Mouse (Mus musculus): Measurements from ENCODE around the gene Nagpa. TPM values are rescaled to one million over a fixed set of nuclear protein-coding genes. Genes with fewer than 3 reads are reported as not detected.
A peak's percentile ranks its signal among the peaks of the same experiment; 100 is the strongest.

Gene Nagpa
- total and polyA plus RNA-seq, 2 experiments: 10.0 to 24.0 TPM

GRCm38 (mm10) chr16:5206051-5206450 lies 2.2 kb upstream of the Nagpa start:
- no peaks in the 10 kb centered on the region; the same call in none of the 2 replicates for H3K36me3 ChIP-seq (ENCODE audit: control insufficient read depth, insufficient read depth, low read length)
- H3K9ac ChIP-seq (ENCODE audit: low read depth, low read length): no peak overlapping the region
- H3K27ac ChIP-seq (replicated peaks; ENCODE audit: insufficient read depth, low read depth, low read length): no peak overlapping the region
- peaks cover 5% of the 10 kb centered on the region for H3K4me1 ChIP-seq (ENCODE audit: control insufficient read depth, insufficient read depth, low read length)
- no peak overlapping the region for H3K4me3 ChIP-seq (ENCODE audit: insufficient read depth, low read depth, low read length)
- 0 out of 2 replicates have a peak, but pooled peaks cover 3% of the 10 kb centered on the region for H3K79me2 ChIP-seq (ENCODE audit: control insufficient read depth, insufficient read depth, low read length)
- TF ChIP-seq POLR2A (IDR thresholded peaks at IDR 0.05; ENCODE audit: extremely low read depth, insufficient read depth, low read length) (no peak), CTCF (IDR thresholded peaks at IDR 0.05; ENCODE audit: low read depth, low read length) (no peak)
- 75% methylated on average over 5 of the region's 5 CpGs for WGBS
- no peaks in the 10 kb centered on the region for H3K27me3 ChIP-seq (ENCODE audit: control insufficient read depth, insufficient read depth, low read length)
- no peak for DNase-seq (ENCODE audit: extremely low read depth, low read depth, low spot score)

DNA sequence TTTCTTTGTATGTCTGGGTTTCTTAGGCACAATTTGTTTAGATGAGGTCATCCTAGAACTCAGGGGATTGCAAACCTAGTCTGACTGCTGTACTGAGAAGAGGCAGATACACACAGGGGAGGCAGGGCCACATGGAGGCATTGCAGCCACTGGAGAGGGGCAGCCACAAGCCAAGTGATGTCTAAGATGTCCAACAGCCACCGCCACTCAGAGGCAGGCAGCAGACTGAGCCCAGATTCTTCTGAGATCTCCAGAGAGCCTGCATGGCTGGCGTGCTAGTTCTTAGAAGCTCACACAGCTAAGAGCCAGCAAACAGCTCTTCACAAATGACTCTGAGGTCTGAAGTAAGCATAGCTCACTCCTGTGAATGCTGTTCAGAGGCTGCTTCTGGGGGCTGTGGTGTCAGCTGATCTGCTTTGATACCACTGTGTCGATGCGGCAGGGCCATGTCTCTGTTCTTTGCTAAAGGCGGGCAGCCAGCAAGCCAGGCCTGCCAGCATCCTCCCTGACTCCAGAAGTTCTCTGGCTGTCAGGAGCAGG lies 1.7 kb upstream of the Nagpa start:
- H3K4me1 ChIP-seq (ENCODE audit: control insufficient read depth, insufficient read depth, low read length): peaks cover 5% of the 10 kb centered on the region
- H3K36me3 ChIP-seq (ENCODE audit: control insufficient read depth, insufficient read depth, low read length): no peaks in the 10 kb centered on the region; the same call in none of the 2 replicates
- TF ChIP-seq CTCF (IDR thresholded peaks at IDR 0.05; ENCODE audit: low read depth, low read length) (no peak), POLR2A (IDR thresholded peaks at IDR 0.05; ENCODE audit: extremely low read depth, insufficient read depth, low read length) (no peak)
- H3K9ac ChIP-seq (ENCODE audit: low read depth, low read length): no peak overlapping the region
- H3K4me3 ChIP-seq (ENCODE audit: insufficient read depth, low read depth, low read length): no peak overlapping the region
- DNase-seq (ENCODE audit: extremely low read depth, low read depth, low spot score): no peak
- H3K27me3 ChIP-seq (ENCODE audit: control insufficient read depth, insufficient read depth, low read length): no peaks in the 10 kb centered on the region
- no peak overlapping the region for H3K27ac ChIP-seq (replicated peaks; ENCODE audit: insufficient read depth, low read depth, low read length)
- WGBS: 96% methylated on average over 5 of the region's 5 CpGs
- 0 out of 2 replicates have a peak, but pooled peaks cover 3% of the 10 kb centered on the region for H3K79me2 ChIP-seq (ENCODE audit: control insufficient read depth, insufficient read depth, low read length)

DNA sequence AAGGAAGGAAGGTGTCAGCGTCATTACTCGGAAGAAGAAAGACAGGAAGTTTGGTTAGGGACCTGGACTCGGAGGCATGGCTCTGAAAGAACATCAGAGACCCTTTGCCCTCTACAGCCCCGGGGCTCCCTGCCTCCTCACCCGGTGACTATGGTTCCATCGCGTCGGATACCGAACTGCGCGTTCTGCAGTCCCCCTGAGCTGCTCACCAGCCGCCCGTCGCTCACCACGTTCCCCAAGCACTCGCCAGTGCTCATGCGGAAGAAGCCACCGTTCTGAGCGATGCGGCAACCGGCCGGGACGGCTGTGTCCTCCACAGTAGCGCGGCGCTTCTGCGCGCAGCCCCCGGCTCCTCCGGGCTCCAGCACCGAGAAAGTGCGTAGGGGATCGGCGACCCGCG lies 612 bp downstream of the Nagpa start:
- Histone ChIP-seq H3K79me2 (ENCODE audit: control insufficient read depth, insufficient read depth, low read length) (0 out of 2 replicates have a peak, but pooled peaks cover 3% of the 10 kb centered on the region), H3K4me1 (ENCODE audit: control insufficient read depth, insufficient read depth, low read length) (peaks cover 5% of the 10 kb centered on the region), H3K27ac (replicated peaks; ENCODE audit: insufficient read depth, low read depth, low read length) (peak overlapping the region; percentile 66), H3K27me3 (ENCODE audit: control insufficient read depth, insufficient read depth, low read length) (no peaks in the 10 kb centered on the region), H3K9ac (ENCODE audit: low read depth, low read length) (peak overlapping the region; percentile 96), H3K4me3 (ENCODE audit: insufficient read depth, low read depth, low read length) (peak overlapping the region; percentile 99), H3K36me3 (ENCODE audit: control insufficient read depth, insufficient read depth, low read length) (peaks cover 8% of the 10 kb centered on the region)
- DNase-seq (ENCODE audit: extremely low read depth, low read depth, low spot score): no peak
- WGBS: under 1% methylated on average over 36 of the region's 36 CpGs
- TF ChIP-seq POLR2A (IDR thresholded peaks at IDR 0.05; ENCODE audit: extremely low read depth, insufficient read depth, low read length) (no peak), CTCF (IDR thresholded peaks at IDR 0.05; ENCODE audit: low read depth, low read length) (no peak)

- 3% methylated on average over 4 of the region's 4 CpGs for WGBS
- H3K9ac ChIP-seq (ENCODE audit: low read depth, low read length): no peak overlapping the region; the same call in 1 of the 2 replicates
- peak overlapping the region; percentile 99 for H3K4me3 ChIP-seq (ENCODE audit: insufficient read depth, low read depth, low read length)
- peak overlapping the region; percentile 66 for H3K27ac ChIP-seq (replicated peaks; ENCODE audit: insufficient read depth, low read depth, low read length)
- DNase-seq (ENCODE audit: extremely low read depth, low read depth, low spot score): peak; percentile 64
- H3K27me3 ChIP-seq (ENCODE audit: control insufficient read depth, insufficient read depth, low read length): no peaks in the 10 kb centered on the region
- H3K36me3 ChIP-seq (ENCODE audit: control insufficient read depth, insufficient read depth, low read length): peaks cover 12% of the 10 kb centered on the region
- no peak for TF ChIP-seq POLR2A (IDR thresholded peaks at IDR 0.05; ENCODE audit: extremely low read depth, insufficient read depth, low read length)
- peak; percentile 71 for TF ChIP-seq CTCF (IDR thresholded peaks at IDR 0.05; ENCODE audit: low read depth, low read length)
- H3K79me2 ChIP-seq (ENCODE audit: control insufficient read depth, insufficient read depth, low read length): 0 out of 2 replicates have a peak, but pooled peaks cover 3% of the 10 kb centered on the region
- H3K4me1 ChIP-seq (ENCODE audit: control insufficient read depth, insufficient read depth, low read length): peaks cover 5% of the 10 kb centered on the region
Measured at GRCm38 (mm10) chr16:5202681-5203080, 1.1 kb downstream of the Nagpa start.

DNA sequence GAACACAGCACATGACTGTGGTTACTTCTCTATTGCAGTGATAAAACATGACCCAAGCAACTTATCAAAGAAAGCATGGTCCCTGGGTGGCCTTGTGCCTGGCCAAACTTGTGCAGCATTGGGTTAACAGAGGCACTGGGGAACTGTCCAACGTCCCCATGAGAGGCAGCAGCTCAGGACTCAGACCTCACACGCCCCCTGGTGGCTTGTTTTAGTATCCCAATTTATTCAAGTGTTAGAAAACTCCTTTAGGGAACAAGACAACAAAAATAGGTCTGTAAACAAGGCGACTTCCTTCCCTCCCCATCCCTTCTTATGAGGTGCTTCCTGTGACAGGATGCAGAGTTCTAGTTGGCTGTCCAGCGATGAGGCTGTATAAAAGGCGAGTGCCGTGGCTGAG lies 8.7 kb downstream of the Nagpa start:
- Histone ChIP-seq H3K27me3 (ENCODE audit: control insufficient read depth, insufficient read depth, low read length) (no peaks in the 10 kb centered on the region), H3K4me3 (ENCODE audit: insufficient read depth, low read depth, low read length) (no peak overlapping the region), H3K9ac (ENCODE audit: low read depth, low read length) (no peak overlapping the region), H3K4me1 (ENCODE audit: control insufficient read depth, insufficient read depth, low read length) (no peaks in the 10 kb centered on the region), H3K36me3 (ENCODE audit: control insufficient read depth, insufficient read depth, low read length) (peaks cover 12% of the 10 kb centered on the region), H3K27ac (replicated peaks; ENCODE audit: insufficient read depth, low read depth, low read length) (no peak overlapping the region), H3K79me2 (ENCODE audit: control insufficient read depth, insufficient read depth, low read length) (no peaks in the 10 kb centered on the region)
- WGBS: 36% methylated on average over 6 of the region's 6 CpGs
- DNase-seq (ENCODE audit: extremely low read depth, low read depth, low spot score): peak; percentile 34
- TF ChIP-seq CTCF (IDR thresholded peaks at IDR 0.05; ENCODE audit: low read depth, low read length): peak; percentile 81
- no peak for TF ChIP-seq POLR2A (IDR thresholded peaks at IDR 0.05; ENCODE audit: extremely low read depth, insufficient read depth, low read length)

DNA sequence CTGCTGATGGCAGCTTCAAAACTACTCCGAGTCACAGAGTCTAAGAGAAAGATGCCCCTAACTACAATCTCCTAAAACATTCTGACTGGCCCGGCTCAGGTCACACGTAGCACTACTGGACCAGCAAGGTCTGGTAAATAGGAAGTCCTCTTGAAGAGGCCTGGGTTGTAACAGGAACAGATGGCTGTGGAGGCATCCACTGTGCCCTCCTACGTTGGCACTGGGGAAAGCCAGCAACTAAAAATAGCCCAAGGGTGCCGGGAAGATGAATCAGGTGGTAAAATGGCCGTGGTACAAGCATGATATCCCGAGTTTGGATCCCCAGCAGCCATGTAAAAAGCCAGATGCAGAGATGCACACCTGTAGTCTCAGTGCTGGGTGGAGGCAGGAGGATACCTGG lies 17.6 kb downstream of the Nagpa start:
- no peaks in the 10 kb centered on the region for H3K36me3 ChIP-seq (ENCODE audit: control insufficient read depth, insufficient read depth, low read length)
- no peaks in the 10 kb centered on the region for H3K4me1 ChIP-seq (ENCODE audit: control insufficient read depth, insufficient read depth, low read length)
- no peak overlapping the region for H3K4me3 ChIP-seq (ENCODE audit: insufficient read depth, low read depth, low read length)
- no peak overlapping the region for H3K9ac ChIP-seq (ENCODE audit: low read depth, low read length)
- no peaks in the 10 kb centered on the region for H3K79me2 ChIP-seq (ENCODE audit: control insufficient read depth, insufficient read depth, low read length)
- no peak for DNase-seq (ENCODE audit: extremely low read depth, low read depth, low spot score)
- TF ChIP-seq POLR2A (IDR thresholded peaks at IDR 0.05; ENCODE audit: extremely low read depth, insufficient read depth, low read length): no peak
- no peak for TF ChIP-seq CTCF (IDR thresholded peaks at IDR 0.05; ENCODE audit: low read depth, low read length)
- 75% methylated on average over 7 of the region's 7 CpGs for WGBS
- H3K27ac ChIP-seq (replicated peaks; ENCODE audit: insufficient read depth, low read depth, low read length): no peak overlapping the region
- no peaks in the 10 kb centered on the region for H3K27me3 ChIP-seq (ENCODE audit: control insufficient read depth, insufficient read depth, low read length)
